Comparison of ENCODE assay signal across 8 mouse cellular contexts in the genomic region with DNA sequence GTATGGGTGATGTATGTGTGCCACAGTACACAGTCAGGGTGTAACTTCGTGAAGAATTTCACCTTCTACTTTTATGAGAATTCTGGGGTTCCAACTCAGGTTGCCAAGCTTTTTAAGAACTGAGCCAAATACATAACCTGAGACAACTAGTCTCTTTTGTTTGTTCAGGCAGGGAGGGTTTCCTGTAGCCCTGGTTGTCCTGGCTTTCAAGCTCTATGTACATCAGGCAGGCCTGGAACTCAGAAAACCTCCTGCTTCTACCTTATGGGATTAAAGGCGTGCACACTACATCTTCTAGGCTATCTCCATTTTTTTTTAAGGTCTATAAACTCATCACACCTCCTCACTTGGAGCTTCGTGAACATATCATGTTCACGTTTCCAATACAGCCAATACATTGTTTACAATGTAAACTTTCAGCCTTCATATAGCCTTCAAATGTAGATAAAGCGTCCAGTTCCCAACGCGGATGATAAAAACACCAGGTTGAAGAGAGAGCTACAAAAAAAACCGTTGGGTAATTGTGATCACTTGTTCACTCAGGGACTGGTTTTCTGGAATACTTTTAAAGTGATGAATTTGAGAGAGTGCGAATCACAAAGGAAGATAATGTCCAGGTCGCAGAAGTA. TPM values are rescaled to one million over a fixed set of nuclear protein-coding genes. Genes with fewer than 3 reads are reported as not detected.
DNase-seq lines count a peak whose midpoint lies in the region; ATAC-seq and TF ChIP-seq lines count a peak whose summit lies in the region.

No protein-coding gene starts in this region.

- DNase-seq in cerebellum, adult 2 months, result no peak
- DNase-seq in cerebellum, postnatal 4 days (ENCODE audit: low spot score in 2 of 2), result no peak
- DNase-seq in testis, postnatal 10 days (ENCODE audit: low spot score), result no peak
- no peak for DNase-seq in limb, embryonic 11.5 days (ENCODE audit: low spot score)
- no peak for DNase-seq in right cerebral cortex, postnatal 10 days (ENCODE audit: low spot score in 2 of 2)
- DNase-seq in ovary, postnatal 10 days (ENCODE audit: low spot score), result no peak

- 28% methylated on average over 10 of the region's 10 CpGs for WGBS in cerebellum, adult 2 months
- 31% methylated on average over 10 of the region's 10 CpGs for WGBS in limb, embryonic 11.5 days
- WGBS in stomach, embryonic 16.5 days, result 11% methylated on average over 10 of the region's 10 CpGs

- ATAC-seq in limb, embryonic 11.5 days (ENCODE audit: insufficient number of reproducible peaks, low FRiP score, low TSS enrichment, low read depth), result no peak
- ATAC-seq in stomach, embryonic 16.5 days (ENCODE audit: insufficient read depth, low FRiP score), result no peak

- no peak for TF ChIP-seq POLR2A in cerebellum, adult 2 months (IDR thresholded peaks at IDR 0.05; ENCODE audit: borderline replicate concordance, insufficient read depth, low read length)
- no peak for TF ChIP-seq POLR2A in testis, adult 2 months (IDR thresholded peaks at IDR 0.05; ENCODE audit: control insufficient read depth, low read depth, low read length)

- no peaks in the 10 kb centered on the region for H3K36me3 ChIP-seq in testis, adult 2 months (ENCODE audit: control insufficient read depth, insufficient read depth, low read length)
- peaks cover 3% of the 10 kb centered on the region for H3K36me3 ChIP-seq in limb, embryonic 11.5 days (ENCODE audit: control insufficient read depth, insufficient read depth, low read length)
- H3K36me3 ChIP-seq in stomach, embryonic 16.5 days (ENCODE audit: control insufficient read depth, insufficient read depth, low read length), result 0 out of 2 replicates have a peak, but pooled peaks cover 3% of the 10 kb centered on the region

- H3K4me1 ChIP-seq in cerebellum, adult 2 months (ENCODE audit: control insufficient read depth, insufficient read depth, low read length), result no peaks in the 10 kb centered on the region; the same call in 1 of the 2 replicates
- peaks cover 8% of the 10 kb centered on the region for H3K4me1 ChIP-seq in testis, adult 2 months (ENCODE audit: control insufficient read depth, insufficient read depth, low read length)
- no peaks in the 10 kb centered on the region; the same call in 1 of the 2 replicates for H3K4me1 ChIP-seq in limb, embryonic 11.5 days (ENCODE audit: control insufficient read depth, insufficient read depth, low read length)
- peaks cover 15% of the 10 kb centered on the region for H3K4me1 ChIP-seq in stomach, embryonic 16.5 days (ENCODE audit: control insufficient read depth, insufficient read depth, low read length)

- no peaks in the 10 kb centered on the region for H3K9me3 ChIP-seq in limb, embryonic 11.5 days (ENCODE audit: control insufficient read depth, low read length)
- no peaks in the 10 kb centered on the region for H3K9me3 ChIP-seq in stomach, embryonic 16.5 days (replicated peaks; ENCODE audit: control insufficient read depth, low read length)

- peak overlapping the region; percentile 49; the same call in 1 of the 2 replicates for H3K27ac ChIP-seq in cerebellum, adult 2 months (ENCODE audit: insufficient read depth, low read length)
- H3K27ac ChIP-seq in testis, adult 2 months (ENCODE audit: control insufficient read depth, insufficient read depth, low read depth, low read length), result peak overlapping the region; percentile 95
- peak overlapping the region; percentile 79 for H3K27ac ChIP-seq in limb, embryonic 11.5 days (replicated peaks; ENCODE audit: low read depth, low read length)
- H3K27ac ChIP-seq in stomach, embryonic 16.5 days (ENCODE audit: low read length), result peak overlapping the region; percentile 93

- TF ChIP-seq CTCF in cerebellum, adult 2 months (IDR thresholded peaks at IDR 0.05; ENCODE audit: borderline replicate concordance, insufficient read depth, low read depth, low read length), result no peak
- TF ChIP-seq CTCF in testis, adult 2 months (IDR thresholded peaks at IDR 0.05; ENCODE audit: control insufficient read depth, insufficient read depth, insufficient replicate concordance, low read depth, low read length), result no peak

- no peaks in the 10 kb centered on the region for H3K27me3 ChIP-seq in cerebellum, adult 2 months (ENCODE audit: control insufficient read depth, insufficient read depth, low read length)
- no peaks in the 10 kb centered on the region for H3K27me3 ChIP-seq in testis, adult 2 months (ENCODE audit: control insufficient read depth, insufficient read depth, low read length)
- no peaks in the 10 kb centered on the region for H3K27me3 ChIP-seq in limb, embryonic 11.5 days (ENCODE audit: control insufficient read depth, insufficient read depth, low read length)
- H3K27me3 ChIP-seq in stomach, embryonic 16.5 days (ENCODE audit: control insufficient read depth, insufficient read depth, low read length), result no peaks in the 10 kb centered on the region

- H3K4me2 ChIP-seq in limb, embryonic 11.5 days (ENCODE audit: low read depth, severe bottlenecking), result peak overlapping the region; percentile 59
- H3K4me2 ChIP-seq in stomach, embryonic 16.5 days (ENCODE audit: low read depth, low read length), result peak overlapping the region; percentile 78

- H3K9ac ChIP-seq in limb, embryonic 11.5 days (ENCODE audit: low read length), result peak overlapping the region; percentile 98
- H3K9ac ChIP-seq in stomach, embryonic 16.5 days (ENCODE audit: low read length), result peak overlapping the region; percentile 98

- H3K4me3 ChIP-seq in cerebellum, adult 2 months (replicated peaks; ENCODE audit: insufficient read depth, low read depth, low read length), result peak overlapping the region; percentile 78
- H3K4me3 ChIP-seq in testis, adult 2 months (ENCODE audit: control insufficient read depth, low read depth, low read length), result peak overlapping the region; percentile 95
- H3K4me3 ChIP-seq in limb, embryonic 11.5 days (ENCODE audit: low read depth, low read length), result peak overlapping the region; percentile 80
- peak overlapping the region; percentile 77 for H3K4me3 ChIP-seq in stomach, embryonic 16.5 days (replicated peaks; ENCODE audit: low read length)

RNA-seq across cellular contexts. Expression of gene Dhx30, which starts 13.4 kb away (rescaled TPM):
- polyA plus RNA-seq in cerebellum, adult 2 months (2012; rRNA removed), result 154 and 155 TPM in 2 replicates
- 160 and 190 TPM in 2 replicates for polyA plus RNA-seq in testis, adult 2 months (2012; rRNA removed)
- 179 and 190 TPM in 2 replicates for polyA plus RNA-seq in limb, embryonic 11.5 days (2014; fragmentation: Nextera tagmentation; extraction: Ambion mirVana)
- 102 and 104 TPM in 2 replicates for polyA plus RNA-seq in stomach, embryonic 16.5 days (2015; fragmentation: Nextera tagmentation; extraction: Ambion mirVana)

RNA-seq across cellular contexts. Expression of gene Smarcc1, which starts 13.5 kb away (rescaled TPM):
- polyA plus RNA-seq in cerebellum, adult 2 months (2012; rRNA removed), result 21.7 and 23.1 TPM in 2 replicates
- polyA plus RNA-seq in testis, adult 2 months (2012; rRNA removed), result 13.6 and 14.8 TPM in 2 replicates
- polyA plus RNA-seq in limb, embryonic 11.5 days (2014; fragmentation: Nextera tagmentation; extraction: Ambion mirVana), result 206 and 217 TPM in 2 replicates
- polyA plus RNA-seq in stomach, embryonic 16.5 days (2015; fragmentation: Nextera tagmentation; extraction: Ambion mirVana), result 59.2 and 61.8 TPM in 2 replicates
